Mouse (Mus musculus): Measurements from ENCODE around the gene Fxyd7. TPM values are rescaled to one million over a fixed set of nuclear protein-coding genes. Genes with fewer than 3 reads are reported as not detected.

The Fxyd7 gene
- polyA plus RNA-seq, 1 experiment from 2014 or later: 8.7 TPM

DNA sequence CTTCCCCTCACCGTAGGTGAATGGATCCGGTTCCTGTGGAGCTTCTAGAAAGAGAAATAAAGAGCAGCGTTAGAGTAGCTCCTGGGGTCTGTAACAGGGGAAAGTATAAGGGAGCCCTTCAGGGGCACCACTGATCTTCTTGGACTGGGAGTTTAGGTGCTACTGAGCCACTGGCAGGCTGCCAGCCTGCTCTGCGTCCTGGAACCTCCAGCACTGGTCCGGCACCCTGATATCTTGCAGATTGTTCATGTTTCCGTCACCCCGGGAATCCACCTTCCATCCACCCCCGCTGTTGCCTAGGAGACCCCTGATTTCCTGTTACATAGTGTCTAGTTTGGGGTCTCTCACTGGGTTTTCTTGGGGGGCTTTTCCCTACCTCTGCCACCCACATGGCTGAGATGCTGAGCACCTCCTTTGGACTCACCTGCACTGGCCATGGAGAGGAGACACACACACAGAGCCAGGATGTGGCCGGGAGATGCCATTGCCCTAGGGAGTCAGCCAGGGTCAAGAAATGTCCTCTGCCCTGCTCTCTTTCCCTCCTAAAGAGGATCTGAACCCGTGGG is 2.7 kb upstream of the Fxyd7 start:
- no peaks in the 10 kb centered on the region for H3K36me3 ChIP-seq (replicated peaks; ENCODE audit: control insufficient read depth, insufficient read depth, low read depth, low read length)
- no peak for DNase-seq (ENCODE audit: low spot score)

DNA sequence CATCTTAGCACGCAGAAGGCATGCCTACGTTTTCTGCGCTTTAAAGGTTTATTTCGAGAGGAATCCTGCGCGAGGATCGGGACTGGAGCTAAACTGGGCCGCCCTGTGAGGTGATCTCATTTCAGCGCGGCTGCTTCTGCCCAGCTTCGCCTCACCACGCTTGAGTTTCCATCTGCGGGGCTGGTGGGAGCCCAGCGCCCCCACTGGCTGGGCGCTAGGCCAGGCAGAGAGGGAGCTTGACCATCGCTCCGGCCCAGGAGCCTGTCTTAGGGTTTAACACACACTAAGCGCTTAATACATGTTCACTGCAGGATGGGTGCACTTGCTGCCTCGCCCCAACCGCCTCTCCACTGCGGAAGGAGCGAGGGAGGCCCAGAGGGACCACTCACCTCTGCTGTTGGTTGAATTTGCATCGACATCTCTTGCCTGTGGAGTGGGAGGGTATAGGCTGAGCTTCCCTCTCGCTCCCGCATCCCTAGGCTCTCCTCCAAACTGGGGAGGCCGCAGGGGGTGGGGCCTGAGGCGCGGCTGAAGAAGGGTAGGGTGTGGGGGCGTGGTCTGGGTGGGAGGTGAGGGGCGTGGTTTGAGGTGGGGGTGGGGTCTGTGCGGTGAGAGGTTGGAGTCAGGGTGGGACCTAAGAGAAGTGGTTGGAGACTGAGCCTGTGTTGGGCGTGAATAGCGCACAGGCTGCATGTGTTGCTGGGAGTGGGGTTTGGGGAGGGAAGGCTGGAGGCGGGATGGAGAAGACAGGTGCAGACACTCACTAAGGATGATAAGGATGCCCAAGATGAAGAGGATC is 1.6 kb upstream of the Fxyd7 start:
- Histone ChIP-seq H3K9me3 (replicated peaks; ENCODE audit: control insufficient read depth, low read length) (no peaks in the 10 kb centered on the region), H3K4me2 (ENCODE audit: low read depth, low read length) (peak overlapping the region; percentile 32), H3K27ac (replicated peaks; ENCODE audit: low read depth, low read length) (no peak overlapping the region), H3K4me3 (ENCODE audit: low read depth, low read length) (peak overlapping the region; percentile 21; the same call in 1 of the 2 replicates), H3K27me3 (ENCODE audit: control insufficient read depth, insufficient read depth, low read length) (peaks cover 47% of the 10 kb centered on the region), H3K4me1 (ENCODE audit: control insufficient read depth, insufficient read depth, low read length) (peaks cover 17% of the 10 kb centered on the region), H3K36me3 (replicated peaks; ENCODE audit: control insufficient read depth, insufficient read depth, low read depth, low read length) (no peaks in the 10 kb centered on the region), H3K9ac (replicated peaks; ENCODE audit: low read length) (0 out of 2 replicates have a peak overlapping the region, but pooled peaks have one; percentile 9)
- ATAC-seq (replicated peaks; ENCODE audit: insufficient number of reproducible peaks, low FRiP score, low TSS enrichment, low read depth) (0 out of 2 replicates have a peak, but pooled peaks have one; percentile 35), DNase-seq (ENCODE audit: low spot score) (peak; percentile 53)
- WGBS: under 1% methylated on average over 34 of the region's 34 CpGs

More for the DNA sequence above, 2.7 kb upstream of the Fxyd7 start:
- H3K9ac ChIP-seq (replicated peaks; ENCODE audit: low read length): no peak overlapping the region
- peaks cover 47% of the 10 kb centered on the region for H3K27me3 ChIP-seq (ENCODE audit: control insufficient read depth, insufficient read depth, low read length)
- peaks cover 17% of the 10 kb centered on the region for H3K4me1 ChIP-seq (ENCODE audit: control insufficient read depth, insufficient read depth, low read length)
- no peak overlapping the region for H3K4me3 ChIP-seq (ENCODE audit: low read depth, low read length)
- no peak overlapping the region for H3K4me2 ChIP-seq (ENCODE audit: low read depth, low read length)
- no peak overlapping the region for H3K27ac ChIP-seq (replicated peaks; ENCODE audit: low read depth, low read length)
- ATAC-seq (replicated peaks; ENCODE audit: insufficient number of reproducible peaks, low FRiP score, low TSS enrichment, low read depth): no peak
- WGBS: 24% methylated on average over 10 of the region's 10 CpGs
- no peaks in the 10 kb centered on the region for H3K9me3 ChIP-seq (replicated peaks; ENCODE audit: control insufficient read depth, low read length)

DNA sequence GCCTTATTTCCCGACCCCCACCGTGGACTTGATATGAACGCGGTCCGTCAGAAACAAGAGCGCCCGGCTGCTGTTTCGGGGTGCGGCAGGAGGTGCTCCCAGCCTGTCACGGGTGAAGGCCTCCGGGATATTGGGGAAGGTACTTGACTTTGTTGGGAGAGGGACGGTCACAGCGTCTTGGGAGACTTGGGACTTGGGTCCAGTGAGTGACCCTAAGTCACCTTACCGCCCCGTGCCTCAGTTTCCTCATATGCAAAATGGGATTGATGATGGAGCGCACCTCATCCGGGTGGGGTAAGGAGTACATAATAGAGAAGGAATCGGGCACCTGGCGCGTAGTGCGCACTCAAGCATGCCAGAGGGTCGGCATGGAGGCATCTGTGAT is 976 bp upstream of the Fxyd7 start:
- Histone ChIP-seq H3K4me1 (ENCODE audit: control insufficient read depth, insufficient read depth, low read length) (peaks cover 17% of the 10 kb centered on the region), H3K9me3 (replicated peaks; ENCODE audit: control insufficient read depth, low read length) (no peaks in the 10 kb centered on the region), H3K9ac (replicated peaks; ENCODE audit: low read length) (no peak overlapping the region), H3K36me3 (replicated peaks; ENCODE audit: control insufficient read depth, insufficient read depth, low read depth, low read length) (no peaks in the 10 kb centered on the region), H3K27me3 (ENCODE audit: control insufficient read depth, insufficient read depth, low read length) (peaks cover 47% of the 10 kb centered on the region), H3K4me3 (ENCODE audit: low read depth, low read length) (peak overlapping the region; percentile 21; the same call in 1 of the 2 replicates), H3K27ac (replicated peaks; ENCODE audit: low read depth, low read length) (no peak overlapping the region), H3K4me2 (ENCODE audit: low read depth, low read length) (peak overlapping the region; percentile 32)
- 2% methylated on average over 22 of the region's 22 CpGs for WGBS
- ATAC-seq (replicated peaks; ENCODE audit: insufficient number of reproducible peaks, low FRiP score, low TSS enrichment, low read depth) (no peak), DNase-seq (ENCODE audit: low spot score) (no peak)

DNA sequence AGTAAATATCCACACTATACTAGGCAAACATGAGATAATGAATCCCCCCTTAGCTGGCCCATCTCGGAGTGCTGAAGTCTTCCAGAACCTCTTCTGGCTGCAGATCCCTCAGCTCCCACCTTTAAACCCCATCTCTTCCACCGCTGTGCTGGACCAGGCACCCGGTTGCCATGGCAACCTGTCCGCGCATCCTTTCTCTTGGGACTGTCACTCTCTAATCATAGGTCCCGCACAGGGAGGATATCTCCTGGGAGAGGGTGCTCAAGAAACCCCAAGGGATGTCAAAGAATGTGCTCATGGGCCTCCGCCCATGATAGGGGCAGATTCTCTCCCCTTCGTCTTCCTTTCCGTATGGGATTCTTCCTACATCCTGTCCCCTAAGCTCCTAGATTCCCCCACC is 346 bp downstream of the Fxyd7 start:
- H3K4me2 ChIP-seq (ENCODE audit: low read depth, low read length): peak overlapping the region; percentile 29; the same call in 1 of the 2 replicates
- ATAC-seq (replicated peaks; ENCODE audit: insufficient number of reproducible peaks, low FRiP score, low TSS enrichment, low read depth) (no peak), DNase-seq (ENCODE audit: low spot score) (no peak)
- WGBS: 2% methylated on average over 9 of the region's 9 CpGs
- H3K4me1 ChIP-seq (ENCODE audit: control insufficient read depth, insufficient read depth, low read length): peaks cover 17% of the 10 kb centered on the region
- no peaks in the 10 kb centered on the region for H3K9me3 ChIP-seq (replicated peaks; ENCODE audit: control insufficient read depth, low read length)
- H3K9ac ChIP-seq (replicated peaks; ENCODE audit: low read length): no peak overlapping the region; the same call in 1 of the 2 replicates
- peaks cover 47% of the 10 kb centered on the region for H3K27me3 ChIP-seq (ENCODE audit: control insufficient read depth, insufficient read depth, low read length)
- H3K36me3 ChIP-seq (replicated peaks; ENCODE audit: control insufficient read depth, insufficient read depth, low read depth, low read length): no peaks in the 10 kb centered on the region
- no peak overlapping the region for H3K27ac ChIP-seq (replicated peaks; ENCODE audit: low read depth, low read length)
- H3K4me3 ChIP-seq (ENCODE audit: low read depth, low read length): peak overlapping the region; percentile 18

DNA sequence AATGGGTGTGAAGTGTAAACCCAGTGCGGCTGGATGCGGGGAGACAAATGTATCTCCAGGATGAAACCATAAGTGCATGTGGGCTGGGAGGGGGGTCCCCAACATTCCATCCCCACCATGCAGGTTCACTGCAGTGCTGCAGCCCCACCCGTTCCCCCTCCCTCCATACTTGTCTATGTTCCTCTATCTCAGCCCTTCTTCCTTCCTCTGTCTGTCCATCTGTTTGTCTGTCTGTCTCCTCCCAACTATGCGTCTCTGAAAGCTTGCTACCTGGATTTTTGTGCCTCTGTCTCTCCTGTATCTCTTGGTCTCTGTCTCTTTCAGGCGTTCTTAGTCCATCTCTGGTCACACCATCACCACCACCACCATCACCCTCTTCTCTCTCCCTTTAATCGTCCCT is 780 bp downstream of the Fxyd7 start:
- Histone ChIP-seq H3K27ac (replicated peaks; ENCODE audit: low read depth, low read length) (no peak overlapping the region), H3K4me1 (ENCODE audit: control insufficient read depth, insufficient read depth, low read length) (peaks cover 16% of the 10 kb centered on the region), H3K36me3 (replicated peaks; ENCODE audit: control insufficient read depth, insufficient read depth, low read depth, low read length) (no peaks in the 10 kb centered on the region), H3K4me3 (ENCODE audit: low read depth, low read length) (peak overlapping the region; percentile 18; the same call in 1 of the 2 replicates), H3K27me3 (ENCODE audit: control insufficient read depth, insufficient read depth, low read length) (peaks cover 47% of the 10 kb centered on the region), H3K9ac (replicated peaks; ENCODE audit: low read length) (no peak overlapping the region; the same call in 1 of the 2 replicates), H3K4me2 (ENCODE audit: low read depth, low read length) (peak overlapping the region; percentile 32), H3K9me3 (replicated peaks; ENCODE audit: control insufficient read depth, low read length) (no peaks in the 10 kb centered on the region)
- WGBS: 2% methylated on average over 6 of the region's 6 CpGs
- ATAC-seq (replicated peaks; ENCODE audit: insufficient number of reproducible peaks, low FRiP score, low TSS enrichment, low read depth): no peak
- DNase-seq (ENCODE audit: low spot score): no peak

DNA sequence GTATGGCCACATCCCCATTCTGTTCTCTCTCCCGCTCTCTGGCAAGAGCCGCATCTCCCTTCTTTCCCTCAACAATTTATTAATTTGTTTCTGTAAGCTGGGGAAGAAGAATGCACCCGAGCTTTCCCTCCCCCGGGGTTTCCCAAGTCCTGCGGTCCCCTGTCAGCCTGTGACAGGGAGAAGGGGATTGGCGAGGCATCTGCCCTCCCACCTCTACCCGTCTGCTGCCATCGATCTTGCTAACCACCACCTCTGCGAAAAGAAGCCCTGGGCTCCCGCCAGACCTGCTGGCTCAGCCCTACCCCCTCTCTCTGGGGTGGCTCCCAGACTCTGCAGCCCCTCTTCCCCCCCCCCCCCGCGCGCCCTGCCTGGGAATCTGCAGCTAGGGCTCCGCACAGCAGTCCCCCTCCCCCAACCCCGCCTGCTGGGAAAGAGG is 1.4 kb downstream of the Fxyd7 start:
- H3K36me3 ChIP-seq (replicated peaks; ENCODE audit: control insufficient read depth, insufficient read depth, low read depth, low read length): no peaks in the 10 kb centered on the region
- no peak overlapping the region; the same call in 1 of the 2 replicates for H3K9ac ChIP-seq (replicated peaks; ENCODE audit: low read length)
- H3K27ac ChIP-seq (replicated peaks; ENCODE audit: low read depth, low read length): no peak overlapping the region
- H3K4me3 ChIP-seq (ENCODE audit: low read depth, low read length): peak overlapping the region; percentile 18
- DNase-seq (ENCODE audit: low spot score) (no peak), ATAC-seq (replicated peaks; ENCODE audit: insufficient number of reproducible peaks, low FRiP score, low TSS enrichment, low read depth) (no peak)
- H3K4me1 ChIP-seq (ENCODE audit: control insufficient read depth, insufficient read depth, low read length): peaks cover 11% of the 10 kb centered on the region
- 5% methylated on average over 11 of the region's 15 CpGs for WGBS
- H3K27me3 ChIP-seq (ENCODE audit: control insufficient read depth, insufficient read depth, low read length): peaks cover 47% of the 10 kb centered on the region
- no peaks in the 10 kb centered on the region for H3K9me3 ChIP-seq (replicated peaks; ENCODE audit: control insufficient read depth, low read length)
- H3K4me2 ChIP-seq (ENCODE audit: low read depth, low read length): peak overlapping the region; percentile 32

DNA sequence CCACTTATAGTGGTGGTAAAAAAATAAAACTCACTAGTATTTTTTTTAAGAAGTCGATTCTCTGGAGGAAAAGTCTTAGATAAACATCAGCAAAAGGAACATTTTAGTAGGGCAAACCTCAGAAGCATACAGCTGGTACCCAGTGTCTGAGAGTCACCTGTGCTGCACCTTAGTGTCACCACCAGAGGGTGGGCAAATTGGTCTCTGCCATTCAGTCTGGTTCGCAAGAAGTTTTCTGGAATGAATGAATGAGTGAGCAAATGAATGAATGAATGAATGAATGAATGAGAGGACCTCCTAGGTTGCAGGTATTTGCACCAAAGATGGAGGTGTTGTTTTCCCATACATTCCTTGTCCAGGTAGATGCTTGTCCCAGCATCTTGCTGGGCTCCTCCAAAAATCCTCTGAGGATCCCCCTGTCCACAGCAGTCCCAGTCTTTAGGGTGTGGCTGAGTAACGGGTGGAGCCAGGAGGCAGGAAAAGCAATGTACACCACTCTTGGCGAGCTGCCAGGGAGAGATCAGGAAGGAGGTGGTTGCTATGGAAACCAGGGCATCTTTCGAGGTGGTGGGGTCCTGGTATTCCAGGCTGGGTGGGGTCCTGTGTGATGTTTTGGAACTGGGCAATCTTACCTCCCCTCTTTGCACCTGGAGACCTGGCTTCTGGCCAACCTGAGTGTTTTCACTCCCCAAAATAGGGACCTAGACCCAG is 2.0 kb downstream of the Fxyd7 start:
- Histone ChIP-seq H3K4me2 (ENCODE audit: low read depth, low read length) (no peak overlapping the region; the same call in 1 of the 2 replicates), H3K9ac (replicated peaks; ENCODE audit: low read length) (no peak overlapping the region), H3K4me3 (ENCODE audit: low read depth, low read length) (peak overlapping the region; percentile 18), H3K27me3 (ENCODE audit: control insufficient read depth, insufficient read depth, low read length) (peaks cover 46% of the 10 kb centered on the region), H3K27ac (replicated peaks; ENCODE audit: low read depth, low read length) (no peak overlapping the region), H3K4me1 (ENCODE audit: control insufficient read depth, insufficient read depth, low read length) (peaks cover 9% of the 10 kb centered on the region), H3K9me3 (replicated peaks; ENCODE audit: control insufficient read depth, low read length) (no peaks in the 10 kb centered on the region), H3K36me3 (replicated peaks; ENCODE audit: control insufficient read depth, insufficient read depth, low read depth, low read length) (no peaks in the 10 kb centered on the region)
- DNase-seq (ENCODE audit: low spot score) (peak; percentile 68), ATAC-seq (replicated peaks; ENCODE audit: insufficient number of reproducible peaks, low FRiP score, low TSS enrichment, low read depth) (no peak)
- WGBS: 16% methylated on average over 5 of the region's 5 CpGs
